Mouse (Mus musculus): ENCODE measurements around the gene Pex16. TPM values are rescaled to one million over a fixed set of nuclear protein-coding genes. Genes with fewer than 3 reads are reported as not detected.

Pex16 gene
- total and polyA plus RNA-seq, 2 experiments = 95.5 to 164 TPM

DNA sequence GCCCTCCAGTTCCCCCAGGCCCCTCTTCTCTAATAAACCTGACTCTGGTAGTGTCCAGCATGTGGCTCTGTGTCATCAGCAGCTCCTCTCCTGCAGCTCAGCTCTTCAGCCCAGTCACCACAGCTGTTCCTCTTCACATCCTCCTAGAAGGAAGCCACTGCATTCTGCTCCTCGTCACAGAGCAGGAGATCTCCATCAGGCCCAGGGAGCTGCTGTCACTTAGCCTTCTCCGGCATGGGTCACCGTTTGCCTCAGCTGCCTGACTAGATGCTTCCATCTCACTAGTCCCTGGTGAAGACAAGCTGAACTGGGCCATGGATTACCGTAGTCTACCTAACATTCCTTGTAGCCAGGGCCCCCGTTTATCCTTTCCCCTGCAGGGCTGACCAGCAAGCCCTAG lies 6.7 kb downstream of the Pex16 start:
- H3K27ac ChIP-seq (replicated peaks; ENCODE audit: insufficient read depth, low read depth, low read length) = no peak overlapping the region
- H3K9ac ChIP-seq (ENCODE audit: low read depth, low read length) = no peak overlapping the region
- no peak overlapping the region for H3K4me3 ChIP-seq (ENCODE audit: insufficient read depth, low read depth, low read length)
- TF ChIP-seq CTCF (IDR thresholded peaks at IDR 0.05; ENCODE audit: low read depth, low read length) (no peak), POLR2A (IDR thresholded peaks at IDR 0.05; ENCODE audit: extremely low read depth, insufficient read depth, low read length) (no peak)
- peaks cover 1% of the 10 kb centered on the region; the same call in 1 of the 2 replicates for H3K79me2 ChIP-seq (ENCODE audit: control insufficient read depth, insufficient read depth, low read length)
- DNase-seq (ENCODE audit: extremely low read depth, low read depth, low spot score) = no peak
- H3K4me1 ChIP-seq (ENCODE audit: control insufficient read depth, insufficient read depth, low read length) = 0 out of 2 replicates have a peak, but pooled peaks cover 4% of the 10 kb centered on the region
- 89% methylated on average over 5 of the region's 5 CpGs for WGBS
- H3K36me3 ChIP-seq (ENCODE audit: control insufficient read depth, insufficient read depth, low read length) = peaks cover 25% of the 10 kb centered on the region
- H3K27me3 ChIP-seq (ENCODE audit: control insufficient read depth, insufficient read depth, low read length) = no peaks in the 10 kb centered on the region

DNA sequence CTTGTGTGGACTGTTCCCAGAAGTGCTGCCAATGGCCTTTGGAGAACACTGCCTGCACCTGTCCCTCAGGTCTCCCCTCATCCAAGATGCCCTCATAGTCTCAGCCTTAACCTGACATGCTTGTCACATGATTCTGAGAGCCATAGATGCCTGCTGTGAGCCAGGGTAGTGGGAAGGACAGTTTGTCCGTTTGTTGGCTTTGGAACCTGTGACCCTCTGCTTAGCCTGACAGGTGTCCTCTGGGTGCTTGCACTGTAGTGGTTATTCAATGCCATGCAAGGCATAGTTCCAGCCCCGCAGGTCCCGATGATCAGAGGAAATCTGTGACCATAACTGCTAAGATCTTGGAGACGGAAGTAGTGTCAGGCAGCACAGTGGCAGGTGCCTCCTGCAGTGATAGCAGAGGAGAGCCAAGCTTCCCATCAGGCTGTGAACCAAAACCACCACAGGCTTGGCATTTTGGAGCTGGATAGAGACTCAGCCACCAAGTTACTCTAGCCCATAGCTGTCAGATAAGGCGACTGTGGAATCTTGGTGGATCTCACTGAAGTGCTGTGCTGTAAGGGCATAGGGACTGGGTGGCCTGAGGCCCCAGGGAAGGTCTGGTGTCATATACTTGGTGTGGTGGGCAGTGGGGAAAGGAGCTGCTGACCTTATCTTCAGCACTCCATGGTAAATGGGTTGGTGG lies 7.6 kb downstream of the Pex16 start, which contains the start of gene 1700029I15Rik:
1700029I15Rik (plus strand) TSS at position 638 of the 688 bp plus-strand sequence.
- WGBS = 81% methylated on average over 5 of the region's 5 CpGs
- Histone ChIP-seq H3K79me2 (ENCODE audit: control insufficient read depth, insufficient read depth, low read length) (no peaks in the 10 kb centered on the region), H3K4me3 (ENCODE audit: insufficient read depth, low read depth, low read length) (no peak within 1 kb of the TSS), H3K4me1 (ENCODE audit: control insufficient read depth, insufficient read depth, low read length) (no peaks in the 10 kb centered on the region), H3K27ac (replicated peaks; ENCODE audit: insufficient read depth, low read depth, low read length) (no peak within 1 kb of the TSS), H3K27me3 (ENCODE audit: control insufficient read depth, insufficient read depth, low read length) (no peaks in the 10 kb centered on the region), H3K9ac (ENCODE audit: low read depth, low read length) (no peak within 1 kb of the TSS), H3K36me3 (ENCODE audit: control insufficient read depth, insufficient read depth, low read length) (peaks cover 25% of the 10 kb centered on the region)
- DNase-seq (ENCODE audit: extremely low read depth, low read depth, low spot score) = no peak
- TF ChIP-seq CTCF (IDR thresholded peaks at IDR 0.05; ENCODE audit: low read depth, low read length) = no peak
- no peak for TF ChIP-seq POLR2A (IDR thresholded peaks at IDR 0.05; ENCODE audit: extremely low read depth, insufficient read depth, low read length)

DNA sequence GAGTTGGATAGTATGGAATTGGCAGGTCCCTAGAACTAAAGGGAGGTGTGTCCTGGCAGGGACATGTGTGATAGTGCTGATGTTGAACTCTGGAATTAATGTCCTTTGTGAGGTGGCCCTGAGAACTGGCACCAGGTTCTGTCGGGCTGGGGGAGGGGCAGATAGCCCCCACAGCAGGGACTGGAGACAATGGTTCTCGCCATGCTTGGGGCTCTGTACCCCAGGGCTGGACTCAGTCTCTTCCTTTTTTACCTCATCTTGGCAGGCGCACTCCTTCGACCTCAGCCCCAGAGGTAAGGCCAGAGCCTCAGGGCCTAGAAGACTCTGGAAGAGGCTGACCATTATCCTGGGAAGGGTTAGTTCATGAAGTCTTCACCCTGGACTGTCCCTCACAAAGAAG lies 8.3 kb downstream of the Pex16 start:
- no peaks in the 10 kb centered on the region for H3K27me3 ChIP-seq (ENCODE audit: control insufficient read depth, insufficient read depth, low read length)
- 90% methylated on average over 4 of the region's 4 CpGs for WGBS
- H3K9ac ChIP-seq (ENCODE audit: low read depth, low read length) = no peak overlapping the region
- H3K79me2 ChIP-seq (ENCODE audit: control insufficient read depth, insufficient read depth, low read length) = no peaks in the 10 kb centered on the region
- no peak overlapping the region for H3K4me3 ChIP-seq (ENCODE audit: insufficient read depth, low read depth, low read length)
- DNase-seq (ENCODE audit: extremely low read depth, low read depth, low spot score) = no peak
- peaks cover 22% of the 10 kb centered on the region for H3K36me3 ChIP-seq (ENCODE audit: control insufficient read depth, insufficient read depth, low read length)
- no peaks in the 10 kb centered on the region for H3K4me1 ChIP-seq (ENCODE audit: control insufficient read depth, insufficient read depth, low read length)
- no peak for TF ChIP-seq CTCF (IDR thresholded peaks at IDR 0.05; ENCODE audit: low read depth, low read length)
- TF ChIP-seq POLR2A (IDR thresholded peaks at IDR 0.05; ENCODE audit: extremely low read depth, insufficient read depth, low read length) = no peak
- no peak overlapping the region for H3K27ac ChIP-seq (replicated peaks; ENCODE audit: insufficient read depth, low read depth, low read length)

DNA sequence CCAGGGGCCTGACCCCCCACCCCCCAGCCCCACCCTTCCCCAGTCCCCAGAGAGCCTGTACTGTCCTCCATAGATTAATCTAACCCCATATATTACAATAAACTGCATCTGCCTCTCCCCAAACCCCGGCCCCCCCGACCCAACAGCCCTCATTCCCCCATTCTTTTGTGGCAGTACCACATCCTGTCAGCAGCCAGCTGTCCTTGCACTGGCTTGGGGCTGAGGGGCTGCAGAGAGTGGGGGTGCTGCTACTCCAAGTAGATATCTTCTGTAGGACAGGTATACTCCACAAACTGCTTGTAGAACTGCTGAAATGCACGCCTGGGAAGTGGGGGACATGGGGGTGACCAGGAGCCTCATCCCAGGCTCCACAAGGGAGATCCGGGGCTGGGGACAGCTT lies 9.6 kb downstream of the Pex16 start:
- Histone ChIP-seq H3K4me1 (ENCODE audit: control insufficient read depth, insufficient read depth, low read length) (no peaks in the 10 kb centered on the region), H3K9ac (ENCODE audit: low read depth, low read length) (no peak overlapping the region), H3K27me3 (ENCODE audit: control insufficient read depth, insufficient read depth, low read length) (peaks cover 6% of the 10 kb centered on the region), H3K27ac (replicated peaks; ENCODE audit: insufficient read depth, low read depth, low read length) (no peak overlapping the region), H3K36me3 (ENCODE audit: control insufficient read depth, insufficient read depth, low read length) (peaks cover 11% of the 10 kb centered on the region; the same call in 1 of the 2 replicates), H3K79me2 (ENCODE audit: control insufficient read depth, insufficient read depth, low read length) (no peaks in the 10 kb centered on the region), H3K4me3 (ENCODE audit: insufficient read depth, low read depth, low read length) (no peak overlapping the region)
- 84% methylated on average over 4 of the region's 4 CpGs for WGBS
- no peak for DNase-seq (ENCODE audit: extremely low read depth, low read depth, low spot score)
- TF ChIP-seq CTCF (IDR thresholded peaks at IDR 0.05; ENCODE audit: low read depth, low read length) = no peak
- 0 out of 2 replicates have a peak, but pooled peaks have one; percentile 3 for TF ChIP-seq POLR2A (IDR thresholded peaks at IDR 0.05; ENCODE audit: extremely low read depth, insufficient read depth, low read length)

DNA sequence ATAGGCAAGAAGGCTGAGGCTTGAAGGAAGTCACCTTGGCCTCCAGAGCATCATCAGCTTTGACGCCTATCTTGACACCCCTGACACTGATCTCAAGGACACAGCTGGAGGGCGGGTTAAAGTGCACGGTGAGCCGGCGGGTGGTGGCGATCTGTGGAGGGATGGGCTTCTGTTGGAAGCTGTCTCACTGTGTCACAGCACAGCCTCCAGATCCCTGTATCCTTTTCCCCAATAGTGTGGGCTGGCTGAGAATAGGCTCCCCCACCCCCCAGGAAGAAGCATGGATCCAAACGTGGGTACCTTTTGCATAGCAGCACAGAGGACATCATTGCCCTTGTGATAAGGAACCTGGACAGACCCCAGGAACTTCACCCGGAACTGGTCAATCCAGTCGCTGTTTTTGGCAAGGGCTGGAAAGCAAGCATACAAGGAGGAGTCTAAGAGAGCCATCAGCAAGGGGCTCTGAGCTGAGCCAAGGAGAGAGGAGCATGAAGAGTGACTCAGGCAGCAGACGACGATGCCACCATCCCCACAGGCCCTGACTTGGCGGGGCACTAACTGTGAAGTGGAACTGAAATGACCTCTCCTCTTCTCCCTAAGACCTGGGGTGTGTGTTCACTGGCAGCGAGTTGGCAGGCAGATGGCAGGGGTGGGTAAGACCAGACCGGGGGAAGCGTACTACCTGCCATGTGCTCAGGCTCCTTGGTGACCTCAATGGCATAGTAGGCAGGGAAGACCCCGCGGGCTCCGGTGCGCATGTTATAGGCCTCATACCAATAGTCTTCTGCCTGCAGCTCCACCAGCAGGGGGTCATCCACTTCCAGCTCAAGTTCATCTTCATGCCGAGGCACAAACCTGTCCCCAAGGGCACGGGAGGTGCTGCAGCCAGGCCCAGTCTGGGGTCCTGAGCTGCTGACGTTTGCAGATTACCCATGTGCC lies 10.9 kb downstream of the Pex16 start:
- peaks cover 6% of the 10 kb centered on the region for H3K27me3 ChIP-seq (ENCODE audit: control insufficient read depth, insufficient read depth, low read length)
- no peaks in the 10 kb centered on the region for H3K4me1 ChIP-seq (ENCODE audit: control insufficient read depth, insufficient read depth, low read length)
- peak; percentile 35 for DNase-seq (ENCODE audit: extremely low read depth, low read depth, low spot score)
- 55% methylated on average over 22 of the region's 22 CpGs for WGBS
- no peak overlapping the region for H3K9ac ChIP-seq (ENCODE audit: low read depth, low read length)
- H3K36me3 ChIP-seq (ENCODE audit: control insufficient read depth, insufficient read depth, low read length) = peaks cover 4% of the 10 kb centered on the region; the same call in 1 of the 2 replicates
- H3K27ac ChIP-seq (replicated peaks; ENCODE audit: insufficient read depth, low read depth, low read length) = no peak overlapping the region
- H3K4me3 ChIP-seq (ENCODE audit: insufficient read depth, low read depth, low read length) = no peak overlapping the region
- TF ChIP-seq CTCF (IDR thresholded peaks at IDR 0.05; ENCODE audit: low read depth, low read length) (no peak), POLR2A (IDR thresholded peaks at IDR 0.05; ENCODE audit: extremely low read depth, insufficient read depth, low read length) (no peak)
- H3K79me2 ChIP-seq (ENCODE audit: control insufficient read depth, insufficient read depth, low read length) = no peaks in the 10 kb centered on the region

Measured in liver, adult 2 months (tissue).